Mouse (Mus musculus) stomach, postnatal 0 days (tissue): ENCODE results near the gene Rhov.

Experiments
- CTCF ChIP-seq: IDR thresholded peaks from 2 replicates; pipeline ENCODE4 v1.5.1; 2016; ENCODE audit warnings: antibody characterized with exemption, low read depth, mild to moderate bottlenecking, moderate library complexity
- EP300 ChIP-seq: optimal IDR thresholded peaks from 2 replicates; pipeline ENCODE3; 2016; ENCODE audit warnings: antibody characterized with exemption

GRCm38 (mm10) chr2:119312380-119312958 is 41.4 kb upstream of the Rhov start:
- TF ChIP-seq CTCF (no peak), EP300 (no peak)
